Mouse (Mus musculus): Measurements from ENCODE around the gene Smyd1. TPM values are rescaled to one million over a fixed set of nuclear protein-coding genes. Genes with fewer than 3 reads are reported as not detected.

The Smyd1 gene
- polyA plus RNA-seq, 1 experiment from 2014 or later, result 0.53 TPM

GRCm38 (mm10) chr6:71357493-71357892, 35.5 kb upstream of the Smyd1 start:
- TF ChIP-seq CTCF (IDR thresholded peaks at IDR 0.05; ENCODE audit: low read depth), result no peak
- no peak overlapping the region for H3K27ac ChIP-seq (ENCODE audit: low read depth)
- no peaks in the 10 kb centered on the region for H3K4me1 ChIP-seq (ENCODE audit: insufficient read depth)
- 83% methylated on average over 7 of the region's 7 CpGs for WGBS
- H3K36me3 ChIP-seq (ENCODE audit: insufficient read depth), result no peaks in the 10 kb centered on the region
- H3K27me3 ChIP-seq (ENCODE audit: insufficient read depth, low read length), result no peaks in the 10 kb centered on the region
- H3K9ac ChIP-seq, result no peak overlapping the region
- H3K4me3 ChIP-seq (ENCODE audit: low read depth, low read length), result no peak overlapping the region
- H3K4me2 ChIP-seq, result no peak overlapping the region
- DNase-seq, result no peak
- H3K9me3 ChIP-seq (ENCODE audit: low read depth, low read length), result no peaks in the 10 kb centered on the region
- ATAC-seq (ENCODE audit: insufficient read depth), result no peak

GRCm38 (mm10) chr6:71353722-71354121, 31.7 kb upstream of the Smyd1 start:
- Histone ChIP-seq H3K27me3 (ENCODE audit: insufficient read depth, low read length) (no peaks in the 10 kb centered on the region), H3K36me3 (ENCODE audit: insufficient read depth) (no peaks in the 10 kb centered on the region), H3K9me3 (ENCODE audit: low read depth, low read length) (no peaks in the 10 kb centered on the region), H3K4me1 (ENCODE audit: insufficient read depth) (no peaks in the 10 kb centered on the region), H3K27ac (ENCODE audit: low read depth) (no peak overlapping the region), H3K4me2 (no peak overlapping the region), H3K9ac (no peak overlapping the region), H3K4me3 (ENCODE audit: low read depth, low read length) (no peak overlapping the region)
- DNase-seq (no peak), ATAC-seq (ENCODE audit: insufficient read depth) (no peak)
- TF ChIP-seq CTCF (IDR thresholded peaks at IDR 0.05; ENCODE audit: low read depth), result no peak
- WGBS, result 77% methylated on average over 2 of the region's 2 CpGs

DNA sequence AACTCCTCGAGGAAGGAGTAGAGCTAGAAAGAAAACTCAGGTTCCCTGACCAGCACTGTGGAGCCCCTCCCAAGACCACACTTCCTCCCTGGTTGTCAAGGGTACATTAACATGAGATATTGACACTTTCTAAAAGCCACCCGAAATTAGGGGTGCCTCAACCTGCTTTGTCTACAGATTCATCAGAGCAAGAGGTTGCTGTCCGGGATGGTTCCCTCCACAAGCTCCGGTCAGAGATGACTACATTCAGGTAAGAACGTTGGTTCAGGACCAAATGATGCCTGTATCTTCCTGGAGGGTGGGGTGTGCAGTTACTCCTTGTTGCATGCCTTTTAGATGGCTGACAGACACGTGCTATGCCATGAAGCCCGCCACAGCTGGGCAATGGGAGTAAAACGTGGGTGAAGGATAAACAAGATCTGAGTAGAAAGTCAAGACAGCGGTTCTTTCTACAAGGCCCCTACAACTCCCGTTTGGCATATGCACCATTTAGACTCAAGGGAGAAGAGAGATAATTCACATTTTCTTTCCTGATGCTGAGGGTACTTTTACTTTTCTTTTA, 30.9 kb upstream of the Smyd1 start:
- ATAC-seq (ENCODE audit: insufficient read depth) (no peak), DNase-seq (no peak)
- no peaks in the 10 kb centered on the region for H3K4me1 ChIP-seq (ENCODE audit: insufficient read depth)
- no peak for TF ChIP-seq CTCF (IDR thresholded peaks at IDR 0.05; ENCODE audit: low read depth)
- H3K36me3 ChIP-seq (ENCODE audit: insufficient read depth), result no peaks in the 10 kb centered on the region
- H3K27me3 ChIP-seq (ENCODE audit: insufficient read depth, low read length), result no peaks in the 10 kb centered on the region
- no peaks in the 10 kb centered on the region for H3K9me3 ChIP-seq (ENCODE audit: low read depth, low read length)
- no peak overlapping the region for H3K4me2 ChIP-seq
- H3K27ac ChIP-seq (ENCODE audit: low read depth), result no peak overlapping the region
- no peak overlapping the region for H3K4me3 ChIP-seq (ENCODE audit: low read depth, low read length)
- 73% methylated on average over 10 of the region's 10 CpGs for WGBS
- no peak overlapping the region for H3K9ac ChIP-seq

DNA sequence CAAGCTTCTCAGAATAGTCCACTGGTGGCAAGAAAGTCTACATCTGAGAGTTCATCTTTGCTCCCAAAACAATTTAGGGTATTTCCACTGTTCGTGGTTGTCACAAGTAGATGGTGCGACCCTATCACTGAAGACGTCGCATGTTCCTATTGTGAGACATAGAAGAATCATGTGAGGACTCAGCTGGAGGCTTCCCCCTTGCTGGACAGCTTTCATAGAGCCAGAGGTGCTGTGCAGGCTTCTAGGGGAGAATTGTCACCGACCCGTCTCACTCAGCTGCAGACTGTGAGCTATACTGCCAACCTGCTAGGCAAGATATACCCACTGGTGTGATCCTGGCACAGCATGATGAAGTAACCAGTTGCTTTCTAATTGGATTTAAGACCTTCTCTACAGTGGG, 30.2 kb upstream of the Smyd1 start:
- Histone ChIP-seq H3K27ac (ENCODE audit: low read depth) (no peak overlapping the region), H3K9me3 (ENCODE audit: low read depth, low read length) (no peaks in the 10 kb centered on the region), H3K36me3 (ENCODE audit: insufficient read depth) (no peaks in the 10 kb centered on the region), H3K9ac (no peak overlapping the region), H3K4me2 (no peak overlapping the region), H3K4me1 (ENCODE audit: insufficient read depth) (no peaks in the 10 kb centered on the region), H3K4me3 (ENCODE audit: low read depth, low read length) (no peak overlapping the region), H3K27me3 (ENCODE audit: insufficient read depth, low read length) (no peaks in the 10 kb centered on the region)
- TF ChIP-seq CTCF (IDR thresholded peaks at IDR 0.05; ENCODE audit: low read depth), result no peak
- WGBS, result 89% methylated on average over 6 of the region's 6 CpGs
- no peak for ATAC-seq (ENCODE audit: insufficient read depth)
- DNase-seq, result no peak

- H3K27me3 ChIP-seq (ENCODE audit: insufficient read depth, low read length), result no peaks in the 10 kb centered on the region
- no peaks in the 10 kb centered on the region for H3K4me1 ChIP-seq (ENCODE audit: insufficient read depth)
- no peak for TF ChIP-seq CTCF (IDR thresholded peaks at IDR 0.05; ENCODE audit: low read depth)
- ATAC-seq (ENCODE audit: insufficient read depth) (no peak), DNase-seq (no peak)
- no peak overlapping the region for H3K4me2 ChIP-seq
- H3K9ac ChIP-seq, result no peak overlapping the region
- no peak overlapping the region for H3K27ac ChIP-seq (ENCODE audit: low read depth)
- no peak overlapping the region for H3K4me3 ChIP-seq (ENCODE audit: low read depth, low read length)
- WGBS, result 88% methylated on average over 3 of the region's 3 CpGs
- H3K9me3 ChIP-seq (ENCODE audit: low read depth, low read length), result no peaks in the 10 kb centered on the region
- H3K36me3 ChIP-seq (ENCODE audit: insufficient read depth), result no peaks in the 10 kb centered on the region
Measured at GRCm38 (mm10) chr6:71351201-71351600, 29.2 kb upstream of the Smyd1 start.

- no peaks in the 10 kb centered on the region for H3K36me3 ChIP-seq (ENCODE audit: insufficient read depth)
- no peak for DNase-seq
- H3K4me2 ChIP-seq, result no peak overlapping the region
- no peak overlapping the region for H3K9ac ChIP-seq
- H3K4me1 ChIP-seq (ENCODE audit: insufficient read depth), result no peaks in the 10 kb centered on the region
- no peak for ATAC-seq (ENCODE audit: insufficient read depth)
- no peak overlapping the region for H3K4me3 ChIP-seq (ENCODE audit: low read depth, low read length)
- no peak for TF ChIP-seq CTCF (IDR thresholded peaks at IDR 0.05; ENCODE audit: low read depth)
- no peaks in the 10 kb centered on the region for H3K27me3 ChIP-seq (ENCODE audit: insufficient read depth, low read length)
- 94% methylated on average over 9 of the region's 9 CpGs for WGBS
- H3K27ac ChIP-seq (ENCODE audit: low read depth), result no peak overlapping the region
- H3K9me3 ChIP-seq (ENCODE audit: low read depth, low read length), result no peaks in the 10 kb centered on the region
Measured at GRCm38 (mm10) chr6:71348006-71348405, 26.0 kb upstream of the Smyd1 start.

DNA sequence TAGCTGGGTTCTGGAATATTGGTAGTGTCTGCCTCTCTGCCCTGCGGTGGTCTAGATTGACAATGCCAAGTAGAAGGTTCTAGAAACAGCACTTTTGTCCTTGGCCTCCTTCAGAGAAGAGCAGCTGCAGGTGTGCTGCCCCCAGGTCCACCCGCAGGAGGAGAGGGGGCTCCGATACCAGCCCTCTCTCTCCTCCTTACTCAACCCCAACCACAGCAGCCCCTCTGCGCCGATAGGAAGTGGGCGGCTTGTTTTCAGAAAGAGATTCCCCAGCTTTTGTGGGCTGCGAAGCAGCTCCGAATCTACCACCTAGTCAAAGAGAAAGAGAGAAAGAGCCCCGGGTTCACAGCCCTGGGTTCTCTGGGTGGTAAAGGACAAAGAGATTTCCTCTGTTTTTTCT, 19.1 kb upstream of the Smyd1 start:
- Histone ChIP-seq H3K27ac (ENCODE audit: low read depth) (no peak overlapping the region), H3K36me3 (ENCODE audit: insufficient read depth) (no peaks in the 10 kb centered on the region), H3K27me3 (ENCODE audit: insufficient read depth, low read length) (no peaks in the 10 kb centered on the region), H3K9ac (no peak overlapping the region), H3K9me3 (ENCODE audit: low read depth, low read length) (no peaks in the 10 kb centered on the region), H3K4me3 (ENCODE audit: low read depth, low read length) (no peak overlapping the region), H3K4me1 (ENCODE audit: insufficient read depth) (no peaks in the 10 kb centered on the region), H3K4me2 (no peak overlapping the region)
- ATAC-seq (ENCODE audit: insufficient read depth) (no peak), DNase-seq (no peak)
- no peak for TF ChIP-seq CTCF (IDR thresholded peaks at IDR 0.05; ENCODE audit: low read depth)
- 89% methylated on average over 9 of the region's 9 CpGs for WGBS

GRCm38 (mm10) chr6:71339351-71339750, 17.3 kb upstream of the Smyd1 start:
- Histone ChIP-seq H3K4me1 (ENCODE audit: insufficient read depth) (no peaks in the 10 kb centered on the region), H3K4me3 (ENCODE audit: low read depth, low read length) (no peak overlapping the region), H3K27ac (ENCODE audit: low read depth) (no peak overlapping the region), H3K4me2 (no peak overlapping the region), H3K9ac (no peak overlapping the region), H3K36me3 (ENCODE audit: insufficient read depth) (no peaks in the 10 kb centered on the region), H3K9me3 (ENCODE audit: low read depth, low read length) (no peaks in the 10 kb centered on the region), H3K27me3 (ENCODE audit: insufficient read depth, low read length) (no peaks in the 10 kb centered on the region)
- no peak for DNase-seq
- WGBS, result 76% methylated on average over 4 of the region's 4 CpGs
- TF ChIP-seq CTCF (IDR thresholded peaks at IDR 0.05; ENCODE audit: low read depth), result no peak
- ATAC-seq (ENCODE audit: insufficient read depth), result no peak

Measured in lung, embryonic 14.5 days (tissue).